Mouse (Mus musculus) intestine, embryonic 15.5 days (tissue): ENCODE measurements around the gene Fryl. TPM values are rescaled to one million over a fixed set of nuclear protein-coding genes. Genes with fewer than 3 reads are reported as not detected.

Source experiments
- ATAC-seq: fragments of 200-750 bp; cut with Nextera tagmentation; 2 replicates; pipeline ENCODE4 v1.8.0; 2017; ENCODE audit warnings: moderate TSS enrichment, moderate library complexity
- H3K27ac ChIP-seq: fragments of 300-500 bp; sonication (generic); 2 replicates; pipeline ENCODE4 v1.5.1; 2015; ENCODE audit warnings: mild to moderate bottlenecking, inconsistent platforms
- H3K27me3 ChIP-seq: fragments of 300-500 bp; sonication (generic); replicated peaks from 2 replicates; pipeline ENCODE4 v1.6.1; 2015; ENCODE audit warnings: inconsistent platforms
- H3K36me3 ChIP-seq: fragments of 300-500 bp; sonication (generic); 2 replicates; pipeline ENCODE4 v1.6.1; 2015; ENCODE audit warnings: inconsistent platforms
- H3K4me1 ChIP-seq: fragments of 300-500 bp; sonication (generic); replicated peaks from 2 replicates; pipeline ENCODE4 v1.6.1; 2015; ENCODE audit warnings: inconsistent platforms
- H3K4me2 ChIP-seq: fragments of 300-500 bp; sonication (generic); replicated peaks from 2 replicates; pipeline ENCODE4 v1.6.1; 2015; ENCODE audit warnings: mild to moderate bottlenecking, inconsistent platforms
- H3K4me3 ChIP-seq: fragments of 300-500 bp; sonication (generic); replicated peaks from 2 replicates; pipeline ENCODE4 v1.5.1; 2015; ENCODE audit warnings: inconsistent platforms
- H3K9ac ChIP-seq: fragments of 300-500 bp; sonication (generic); 2 replicates; pipeline ENCODE4 v1.6.1; 2015; ENCODE audit warnings: inconsistent platforms
- H3K9me3 ChIP-seq: fragments of 300-500 bp; sonication (generic); 2 replicates; pipeline ENCODE4 v1.6.1; 2016; ENCODE audit warnings: inconsistent platforms
- WGBS: fragments of 180-500 bp; shearing (Covaris S2); methylation state at CpG from one replicate; pipeline ENCODE4 v1.1.7; 2015; 5-methylcytosine and 5-hydroxymethylcytosine counted together
- polyA plus RNA-seq: library from polyadenylated mRNA; unstranded; fragments of >200 nt; fragmentation: Nextera tagmentation; extraction: Ambion mirVana; gene quantifications from 2 replicates; pipeline ENCODE4 v1.2.1, GENCODE M21; 2015

The Fryl gene
- polyA plus RNA-seq, 1 experiment from 2014 or later, result 28.4 TPM

GRCm38 (mm10) chr5:73279732-73280566 is 23.5 kb upstream of the Fryl start:
- H3K4me2 ChIP-seq, result no peak overlapping the region
- WGBS, result 36% methylated on average over 4 of the region's 4 CpGs
- no peak overlapping the region for H3K9ac ChIP-seq
- H3K9me3 ChIP-seq, result no peaks in the 10 kb centered on the region
- no peak overlapping the region for H3K4me3 ChIP-seq
- H3K36me3 ChIP-seq, result no peaks in the 10 kb centered on the region
- 0 out of 2 replicates have a peak overlapping the region, but pooled peaks have one; percentile 7 for H3K27ac ChIP-seq
- H3K4me1 ChIP-seq, result peaks cover 6% of the 10 kb centered on the region
- peak; percentile 25; the same call in 1 of the 2 replicates for ATAC-seq
- no peaks in the 10 kb centered on the region for H3K27me3 ChIP-seq

- H3K9ac ChIP-seq, result no peak overlapping the region
- no peaks in the 10 kb centered on the region for H3K9me3 ChIP-seq
- H3K27ac ChIP-seq, result 0 out of 2 replicates have a peak overlapping the region, but pooled peaks have one; percentile 7
- no peak for ATAC-seq
- H3K27me3 ChIP-seq, result no peaks in the 10 kb centered on the region
- no peak overlapping the region for H3K4me2 ChIP-seq
- peaks cover 6% of the 10 kb centered on the region for H3K4me1 ChIP-seq
- H3K36me3 ChIP-seq, result no peaks in the 10 kb centered on the region
- no peak overlapping the region for H3K4me3 ChIP-seq
- 45% methylated on average over 10 of the region's 10 CpGs for WGBS
These were observed 22.8 kb upstream of the Fryl start for GRCm38 (mm10) chr5:73279190-73279589.

- H3K27me3 ChIP-seq, result no peaks in the 10 kb centered on the region
- WGBS, result 78% methylated on average over 2 of the region's 2 CpGs
- H3K9me3 ChIP-seq, result no peaks in the 10 kb centered on the region
- no peak overlapping the region for H3K4me3 ChIP-seq
- no peak overlapping the region for H3K4me2 ChIP-seq
- peaks cover 6% of the 10 kb centered on the region for H3K4me1 ChIP-seq
- H3K27ac ChIP-seq, result no peak overlapping the region
- no peak overlapping the region for H3K9ac ChIP-seq
- ATAC-seq, result no peak
- H3K36me3 ChIP-seq, result no peaks in the 10 kb centered on the region
These were observed 18.5 kb upstream of the Fryl start for GRCm38 (mm10) chr5:73274941-73275340.

- Histone ChIP-seq H3K4me3 (no peak overlapping the region), H3K27me3 (no peaks in the 10 kb centered on the region), H3K9me3 (no peaks in the 10 kb centered on the region), H3K9ac (no peak overlapping the region), H3K4me2 (no peak overlapping the region), H3K36me3 (no peaks in the 10 kb centered on the region), H3K4me1 (no peaks in the 10 kb centered on the region), H3K27ac (no peak overlapping the region)
- WGBS, result 68% methylated on average over 4 of the region's 4 CpGs
- ATAC-seq, result no peak
These were observed 16.8 kb upstream of the Fryl start for GRCm38 (mm10) chr5:73273171-73273570.

GRCm38 (mm10) chr5:73270612-73271011 is 14.2 kb upstream of the Fryl start:
- Histone ChIP-seq H3K4me3 (no peak overlapping the region), H3K27ac (no peak overlapping the region), H3K4me2 (no peak overlapping the region), H3K9me3 (no peaks in the 10 kb centered on the region), H3K9ac (no peak overlapping the region), H3K4me1 (no peaks in the 10 kb centered on the region), H3K27me3 (no peaks in the 10 kb centered on the region), H3K36me3 (no peaks in the 10 kb centered on the region)
- ATAC-seq, result no peak
- WGBS, result 66% methylated on average over 6 of the region's 6 CpGs

GRCm38 (mm10) chr5:73268636-73269213 is 12.3 kb upstream of the Fryl start:
- Histone ChIP-seq H3K4me2 (no peak overlapping the region), H3K27ac (no peak overlapping the region), H3K27me3 (no peaks in the 10 kb centered on the region), H3K9me3 (no peaks in the 10 kb centered on the region), H3K36me3 (no peaks in the 10 kb centered on the region), H3K9ac (no peak overlapping the region), H3K4me3 (no peak overlapping the region), H3K4me1 (no peaks in the 10 kb centered on the region)
- WGBS, result 70% methylated on average over 11 of the region's 11 CpGs
- no peak for ATAC-seq

- no peak overlapping the region for H3K9ac ChIP-seq
- no peaks in the 10 kb centered on the region for H3K9me3 ChIP-seq
- no peaks in the 10 kb centered on the region for H3K36me3 ChIP-seq
- ATAC-seq, result peak; percentile 63
- no peak overlapping the region for H3K4me3 ChIP-seq
- no peak overlapping the region for H3K27ac ChIP-seq
- H3K27me3 ChIP-seq, result no peaks in the 10 kb centered on the region
- no peaks in the 10 kb centered on the region for H3K4me1 ChIP-seq
- no peak overlapping the region for H3K4me2 ChIP-seq
- WGBS, result 24% methylated on average over 5 of the region's 5 CpGs
These were observed 9.0 kb upstream of the Fryl start for GRCm38 (mm10) chr5:73265460-73265859.

GRCm38 (mm10) chr5:73264122-73264521 is 7.7 kb upstream of the Fryl start:
- no peak overlapping the region for H3K27ac ChIP-seq
- H3K9me3 ChIP-seq, result no peaks in the 10 kb centered on the region
- H3K4me1 ChIP-seq, result no peaks in the 10 kb centered on the region
- no peak overlapping the region for H3K9ac ChIP-seq
- 69% methylated on average over 5 of the region's 5 CpGs for whole genome bisulfite sequencing
- no peaks in the 10 kb centered on the region for H3K36me3 ChIP-seq
- H3K4me3 ChIP-seq, result no peak overlapping the region
- H3K4me2 ChIP-seq, result no peak overlapping the region
- H3K27me3 ChIP-seq, result no peaks in the 10 kb centered on the region
- no peak for ATAC-seq

- H3K9me3 ChIP-seq, result no peaks in the 10 kb centered on the region
- H3K27ac ChIP-seq, result 0 out of 2 replicates have a peak overlapping the region, but pooled peaks have one; percentile 66
- H3K27me3 ChIP-seq, result no peaks in the 10 kb centered on the region
- no peak for ATAC-seq
- no peaks in the 10 kb centered on the region for H3K36me3 ChIP-seq
- H3K4me1 ChIP-seq, result peaks cover 4% of the 10 kb centered on the region; the same call in 1 of the 2 replicates
- peak overlapping the region; percentile 43 for H3K4me3 ChIP-seq
- 44% methylated on average over 8 of the region's 8 CpGs for WGBS
- peak overlapping the region; percentile 67 for H3K4me2 ChIP-seq
- H3K9ac ChIP-seq, result no peak overlapping the region
These were observed 1.3 kb upstream of the Fryl start for GRCm38 (mm10) chr5:73257723-73258122.

- Histone ChIP-seq H3K36me3 (no peaks in the 10 kb centered on the region), H3K9me3 (no peaks in the 10 kb centered on the region), H3K27me3 (no peaks in the 10 kb centered on the region), H3K4me3 (peak overlapping the region; percentile 43), H3K9ac (peak overlapping the region; percentile 49), H3K4me2 (peak overlapping the region; percentile 67), H3K4me1 (peaks cover 4% of the 10 kb centered on the region; the same call in 1 of the 2 replicates), H3K27ac (peak overlapping the region; percentile 66)
- peak; percentile 0; the same call in 1 of the 2 replicates for ATAC-seq
- under 1% methylated on average over 11 of the region's 11 CpGs for WGBS
These were observed 677 bp upstream of the Fryl start for GRCm38 (mm10) chr5:73257096-73257495.

GRCm38 (mm10) chr5:73255321-73256251 is 833 bp downstream of the Fryl start:
- Histone ChIP-seq H3K4me1 (peaks cover 4% of the 10 kb centered on the region; the same call in 1 of the 2 replicates), H3K27me3 (no peaks in the 10 kb centered on the region), H3K27ac (peak overlapping the region; percentile 95), H3K4me2 (peak overlapping the region; percentile 65), H3K9ac (peak overlapping the region; percentile 87), H3K4me3 (peak overlapping the region; percentile 99), H3K36me3 (no peaks in the 10 kb centered on the region), H3K9me3 (no peaks in the 10 kb centered on the region)
- WGBS, result under 1% methylated on average over 118 of the region's 129 CpGs
- peak; percentile 55 for ATAC-seq

GRCm38 (mm10) chr5:73254660-73255059 is 1.8 kb downstream of the Fryl start:
- 26% methylated on average over 5 of the region's 5 CpGs for WGBS
- Histone ChIP-seq H3K27me3 (no peaks in the 10 kb centered on the region), H3K27ac (no peak overlapping the region), H3K4me1 (peaks cover 4% of the 10 kb centered on the region; the same call in 1 of the 2 replicates), H3K4me3 (peak overlapping the region; percentile 99), H3K4me2 (peak overlapping the region; percentile 65), H3K9me3 (no peaks in the 10 kb centered on the region), H3K36me3 (no peaks in the 10 kb centered on the region), H3K9ac (0 out of 2 replicates have a peak overlapping the region, but pooled peaks have one; percentile 87)
- no peak for ATAC-seq
